Mouse (Mus musculus): Measurements from ENCODE around the gene Tmed5. TPM values are rescaled to one million over a fixed set of nuclear protein-coding genes. Genes with fewer than 3 reads are reported as not detected.
A peak's percentile ranks its signal among the peaks of the same experiment; 100 is the strongest.

Tmed5 gene
- polyA plus RNA-seq (2015; fragmentation: Nextera tagmentation; extraction: Ambion mirVana): 23.1 and 25.9 TPM in 2 replicates

DNA sequence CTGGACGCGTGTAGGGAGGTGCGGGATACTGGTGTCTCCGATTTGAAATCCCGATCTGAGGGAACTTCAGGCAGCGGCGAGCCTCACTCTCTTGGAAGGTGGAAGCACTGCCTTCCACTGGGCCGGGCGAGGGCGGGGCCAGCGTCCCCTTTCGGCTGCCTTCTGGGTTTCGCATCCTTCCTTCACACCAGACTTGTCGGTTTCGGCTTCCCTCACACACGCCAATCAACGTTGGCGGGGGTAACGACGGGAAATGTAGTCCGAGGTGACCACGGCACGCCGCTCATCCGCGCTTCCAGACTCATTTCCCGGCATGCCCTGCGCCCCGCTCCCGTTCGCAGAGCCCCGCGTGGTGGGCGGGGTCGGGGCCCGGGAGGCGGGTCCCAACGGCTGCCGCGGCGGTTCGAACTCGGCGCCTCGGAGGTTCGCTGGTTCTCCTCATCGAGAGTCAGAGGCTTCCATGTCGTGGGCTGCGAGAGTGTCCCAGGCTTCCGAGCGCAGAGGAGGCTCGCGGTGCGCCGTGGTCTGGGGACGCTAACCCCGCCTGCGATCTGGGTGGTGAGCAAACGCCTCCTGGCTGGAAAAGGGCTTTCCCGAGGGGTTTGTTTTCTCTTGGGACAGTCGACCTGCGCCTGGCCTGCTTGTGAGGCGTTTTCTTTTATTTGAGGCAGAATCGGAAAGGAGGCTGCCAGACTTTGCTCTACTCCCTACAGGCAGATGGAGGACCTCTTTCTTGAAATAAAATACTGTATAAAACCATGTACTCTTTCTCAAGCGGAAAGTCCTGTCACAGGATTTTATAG is at the start of gene Tmed5, which contains the start of gene Ccdc18:
Gene Tmed5 (minus strand): TSS at position 180 of the 803 bp plus-strand sequence.
Gene Ccdc18 (plus strand): TSS at position 435 of the 803 bp plus-strand sequence.
- no peaks in the 10 kb centered on the region for H3K4me1 ChIP-seq (replicated peaks; ENCODE audit: insufficient read depth, low read length)

DNA sequence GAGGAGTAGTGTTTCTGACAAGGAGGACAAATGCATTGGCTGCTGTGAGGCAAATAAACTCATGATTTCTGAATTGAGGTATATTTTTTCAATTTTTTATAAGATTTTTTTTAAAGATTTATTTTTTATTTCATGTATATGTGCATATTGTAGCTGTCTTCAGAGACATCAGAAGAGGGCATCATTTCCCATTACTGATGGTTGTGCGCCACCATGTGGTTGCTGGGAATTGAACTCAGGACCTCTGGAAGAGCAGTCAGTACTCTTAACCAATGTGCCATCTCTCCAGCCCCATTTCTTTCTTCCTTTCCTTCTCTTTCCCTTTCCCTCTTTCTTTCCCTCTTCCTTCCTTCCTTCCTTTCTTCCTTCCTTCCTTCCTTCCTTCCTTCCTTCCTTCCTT is 31.3 kb upstream of the Tmed5 start:
- no peaks in the 10 kb centered on the region for H3K4me1 ChIP-seq (replicated peaks; ENCODE audit: insufficient read depth, low read length)
- peak; percentile 72 for TF ChIP-seq CTCF (IDR thresholded peaks at IDR 0.05; ENCODE audit: low read depth)
- no peak overlapping the region for H3K9ac ChIP-seq (ENCODE audit: low read depth, low read length)
- H3K4me3 ChIP-seq (replicated peaks; ENCODE audit: low read depth, low read length): no peak overlapping the region
- H3K27ac ChIP-seq: no peak overlapping the region
- 16% methylated on average over 1 of the region's 1 CpGs for WGBS
- no peaks in the 10 kb centered on the region for H3K36me3 ChIP-seq (ENCODE audit: insufficient read depth, low read length)
- no peaks in the 10 kb centered on the region for H3K27me3 ChIP-seq (ENCODE audit: insufficient read depth, low read length)
- no peaks in the 10 kb centered on the region for H3K9me3 ChIP-seq (replicated peaks; ENCODE audit: low read length)
- ATAC-seq (replicated peaks; ENCODE audit: low FRiP score, low read depth): no peak
- no peak overlapping the region for H3K4me2 ChIP-seq (ENCODE audit: low read length)
- peak; percentile 15 for DNase-seq (ENCODE audit: low spot score)

More for the DNA sequence above, at the start of gene Tmed5, which contains the start of gene Ccdc18:
- Histone ChIP-seq H3K4me2 (ENCODE audit: low read length) (peak within 1 kb of the TSS; percentile 83), H3K27me3 (ENCODE audit: insufficient read depth, low read length) (no peaks in the 10 kb centered on the region), H3K27ac (peak within 1 kb of the TSS; percentile 95), H3K4me3 (replicated peaks; ENCODE audit: low read depth, low read length) (peak within 1 kb of the TSS; percentile 82), H3K9ac (ENCODE audit: low read depth, low read length) (peak within 1 kb of the TSS; percentile 80), H3K9me3 (replicated peaks; ENCODE audit: low read length) (no peaks in the 10 kb centered on the region), H3K36me3 (ENCODE audit: insufficient read depth, low read length) (no peaks in the 10 kb centered on the region; the same call in 1 of the 2 replicates)
- DNase-seq (ENCODE audit: low spot score) (peak; percentile 99), ATAC-seq (replicated peaks; ENCODE audit: low FRiP score, low read depth) (peak; percentile 99)
- under 1% methylated on average over 64 of the region's 65 CpGs for WGBS
- peak; percentile 58 for TF ChIP-seq CTCF (IDR thresholded peaks at IDR 0.05; ENCODE audit: low read depth)

DNA sequence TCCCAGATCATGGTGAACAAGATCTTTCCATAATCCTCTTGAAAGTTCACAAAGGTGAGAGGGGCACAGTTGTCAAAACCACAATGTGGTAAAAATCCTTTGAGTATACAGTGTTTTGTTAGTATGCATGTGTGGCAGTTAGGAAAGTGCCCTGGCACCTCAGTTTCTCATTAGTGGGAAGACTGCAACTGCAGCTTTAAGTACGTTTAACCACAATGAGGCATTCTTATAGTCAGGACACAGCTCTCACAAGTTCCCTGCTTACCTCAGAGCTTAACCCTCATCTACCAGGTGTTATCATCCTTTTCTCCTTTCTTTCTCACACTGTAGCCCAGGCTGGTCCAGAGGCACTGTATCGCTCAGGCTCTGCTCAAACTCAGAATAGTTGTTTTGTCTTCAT is 28.4 kb upstream of the Tmed5 start:
- Histone ChIP-seq H3K4me3 (replicated peaks; ENCODE audit: low read depth, low read length) (no peak overlapping the region), H3K4me2 (ENCODE audit: low read length) (no peak overlapping the region), H3K36me3 (ENCODE audit: insufficient read depth, low read length) (no peaks in the 10 kb centered on the region), H3K27me3 (ENCODE audit: insufficient read depth, low read length) (no peaks in the 10 kb centered on the region), H3K4me1 (replicated peaks; ENCODE audit: insufficient read depth, low read length) (no peaks in the 10 kb centered on the region), H3K27ac (no peak overlapping the region), H3K9ac (ENCODE audit: low read depth, low read length) (no peak overlapping the region), H3K9me3 (replicated peaks; ENCODE audit: low read length) (no peaks in the 10 kb centered on the region)
- TF ChIP-seq CTCF (IDR thresholded peaks at IDR 0.05; ENCODE audit: low read depth): no peak
- 95% methylated on average over 2 of the region's 2 CpGs for WGBS
- DNase-seq (ENCODE audit: low spot score) (no peak), ATAC-seq (replicated peaks; ENCODE audit: low FRiP score, low read depth) (no peak)

DNA sequence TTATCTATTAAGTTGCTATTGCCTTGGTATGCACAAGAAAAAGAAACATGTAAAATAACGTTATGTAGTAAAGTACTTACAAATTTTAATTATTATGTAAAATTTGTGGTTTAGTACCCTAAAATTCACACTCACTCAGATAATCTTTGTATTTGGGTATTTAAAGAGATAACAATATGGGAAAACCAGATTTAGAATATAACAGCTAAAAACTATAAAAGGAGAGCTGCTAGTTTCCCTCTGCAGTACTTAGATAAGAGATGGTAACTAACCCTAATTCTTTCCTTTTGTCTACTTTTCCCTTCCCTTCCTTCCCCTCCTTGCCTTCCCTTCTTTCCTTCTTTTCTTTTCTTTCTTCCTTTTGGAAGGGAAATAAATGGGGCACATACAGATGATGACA is 20.2 kb upstream of the Tmed5 start:
- no peak for TF ChIP-seq CTCF (IDR thresholded peaks at IDR 0.05; ENCODE audit: low read depth)
- no peak for ATAC-seq (replicated peaks; ENCODE audit: low FRiP score, low read depth)
- H3K4me3 ChIP-seq (replicated peaks; ENCODE audit: low read depth, low read length): no peak overlapping the region
- no peak overlapping the region for H3K9ac ChIP-seq (ENCODE audit: low read depth, low read length)
- H3K4me2 ChIP-seq (ENCODE audit: low read length): no peak overlapping the region
- 94% methylated on average over 1 of the region's 1 CpGs for WGBS
- no peak for DNase-seq (ENCODE audit: low spot score)
- no peaks in the 10 kb centered on the region for H3K36me3 ChIP-seq (ENCODE audit: insufficient read depth, low read length)
- H3K27me3 ChIP-seq (ENCODE audit: insufficient read depth, low read length): no peaks in the 10 kb centered on the region
- no peaks in the 10 kb centered on the region for H3K9me3 ChIP-seq (replicated peaks; ENCODE audit: low read length)
- no peaks in the 10 kb centered on the region for H3K4me1 ChIP-seq (replicated peaks; ENCODE audit: insufficient read depth, low read length)
- no peak overlapping the region for H3K27ac ChIP-seq

DNA sequence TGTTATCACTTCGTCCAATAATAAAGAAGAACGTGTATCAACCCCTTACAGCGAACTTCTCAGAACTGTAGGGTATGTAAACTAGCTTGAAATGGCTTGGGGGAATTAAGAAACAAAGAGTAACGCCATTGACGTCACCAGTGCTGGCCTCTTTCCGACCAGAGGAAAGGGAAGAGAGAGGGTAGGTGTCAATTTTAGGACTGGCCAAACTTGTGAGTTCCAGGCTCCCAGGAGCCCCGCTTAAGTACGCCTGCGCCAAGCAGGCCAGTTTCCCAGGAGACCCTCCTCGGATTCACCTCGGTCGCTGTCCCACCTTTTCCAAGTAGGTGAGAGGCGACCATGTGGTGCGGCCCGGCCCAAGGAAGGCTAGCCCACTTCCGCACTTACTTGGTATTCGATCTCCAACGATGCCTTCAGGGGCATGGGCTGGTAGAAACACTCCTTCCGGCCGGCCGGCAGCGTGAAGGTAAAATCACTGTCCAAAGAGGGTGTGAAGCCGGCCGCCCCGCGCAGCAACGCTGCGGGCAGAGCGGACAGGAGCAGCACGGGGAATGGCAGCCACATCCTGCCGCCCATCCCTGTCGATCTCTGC is 475 bp downstream of the Tmed5 start:
- no peak for TF ChIP-seq CTCF (IDR thresholded peaks at IDR 0.05; ENCODE audit: low read depth)
- Histone ChIP-seq H3K27ac (peak overlapping the region; percentile 95), H3K4me1 (replicated peaks; ENCODE audit: insufficient read depth, low read length) (no peaks in the 10 kb centered on the region), H3K4me2 (ENCODE audit: low read length) (peak overlapping the region; percentile 83), H3K4me3 (replicated peaks; ENCODE audit: low read depth, low read length) (peak overlapping the region; percentile 82), H3K27me3 (ENCODE audit: insufficient read depth, low read length) (no peaks in the 10 kb centered on the region), H3K9me3 (replicated peaks; ENCODE audit: low read length) (no peaks in the 10 kb centered on the region), H3K9ac (ENCODE audit: low read depth, low read length) (peak overlapping the region; percentile 80), H3K36me3 (ENCODE audit: insufficient read depth, low read length) (no peaks in the 10 kb centered on the region; the same call in 1 of the 2 replicates)
- DNase-seq (ENCODE audit: low spot score) (peak; percentile 68), ATAC-seq (replicated peaks; ENCODE audit: low FRiP score, low read depth) (peak; percentile 51)
- 0% methylated on average over 32 of the region's 32 CpGs for WGBS

DNA sequence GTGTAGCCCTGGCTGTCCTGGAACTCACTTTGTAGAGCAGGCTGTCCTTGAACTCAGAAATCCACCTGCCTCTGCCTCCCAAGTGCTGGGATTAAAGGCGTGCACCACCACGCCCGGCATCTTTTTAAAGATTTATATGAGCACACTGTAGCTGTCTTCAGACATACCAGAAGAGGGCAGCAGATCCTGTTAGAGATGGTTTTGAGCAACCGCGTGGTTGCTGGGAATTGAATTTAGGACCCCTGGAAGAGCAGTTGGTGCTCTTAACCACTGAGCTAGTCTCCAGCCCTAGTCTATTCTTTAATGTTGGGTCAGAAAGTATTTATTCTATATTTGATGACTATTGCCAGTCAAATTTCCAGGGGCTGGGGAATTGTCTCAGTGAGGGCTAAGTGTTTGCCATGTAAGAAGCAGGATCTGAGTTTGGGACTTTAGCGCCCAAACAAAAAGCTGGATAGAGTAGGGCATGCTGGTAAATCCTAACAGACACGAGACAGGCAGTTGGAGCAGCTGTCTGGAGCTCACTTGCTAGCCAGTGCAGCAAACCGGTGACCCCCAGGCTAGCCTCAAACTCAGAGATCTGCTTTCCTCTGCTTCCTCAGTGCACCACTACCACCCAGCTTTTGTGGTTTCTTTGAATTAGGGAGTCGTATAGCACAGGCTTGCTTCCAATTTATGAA is 12.1 kb downstream of the Tmed5 start:
- ATAC-seq (replicated peaks; ENCODE audit: low FRiP score, low read depth) (no peak), DNase-seq (ENCODE audit: low spot score) (no peak)
- Histone ChIP-seq H3K27me3 (ENCODE audit: insufficient read depth, low read length) (no peaks in the 10 kb centered on the region), H3K4me1 (replicated peaks; ENCODE audit: insufficient read depth, low read length) (no peaks in the 10 kb centered on the region), H3K36me3 (ENCODE audit: insufficient read depth, low read length) (no peaks in the 10 kb centered on the region), H3K4me3 (replicated peaks; ENCODE audit: low read depth, low read length) (no peak overlapping the region), H3K9ac (ENCODE audit: low read depth, low read length) (no peak overlapping the region), H3K27ac (no peak overlapping the region), H3K4me2 (ENCODE audit: low read length) (no peak overlapping the region), H3K9me3 (replicated peaks; ENCODE audit: low read length) (no peaks in the 10 kb centered on the region)
- TF ChIP-seq CTCF (IDR thresholded peaks at IDR 0.05; ENCODE audit: low read depth): no peak
- 89% methylated on average over 9 of the region's 9 CpGs for WGBS

Data from kidney, postnatal 0 days (tissue).